Mouse (Mus musculus): ENCODE data around the gene Kif18b. TPM values are rescaled to one million over a fixed set of nuclear protein-coding genes. Genes with fewer than 3 reads are reported as not detected.

The Kif18b gene
- polyA plus RNA-seq, 1 experiment = 0.40 TPM

DNA sequence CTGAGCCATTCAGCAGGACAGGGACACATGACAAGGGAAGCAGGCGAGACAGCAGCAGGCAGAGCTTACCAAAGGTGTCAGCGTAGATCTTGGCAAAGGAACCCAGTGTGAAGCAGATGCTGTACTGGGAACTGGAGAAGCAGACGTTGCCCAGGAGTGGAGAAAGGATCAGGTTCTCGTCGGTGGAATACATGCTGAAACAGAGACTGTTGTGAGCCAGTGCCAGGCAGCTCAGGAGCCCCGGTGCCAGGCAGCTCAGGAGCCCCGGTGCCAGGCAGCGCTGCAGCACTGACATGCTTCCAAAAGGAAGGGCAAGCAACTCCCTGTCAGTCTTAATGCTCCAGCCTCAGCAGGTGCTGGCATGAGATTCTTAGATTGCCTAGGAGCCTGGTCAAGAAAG lies 65.0 kb downstream of the Kif18b start:
- TF ChIP-seq POLR2A (IDR thresholded peaks at IDR 0.05; ENCODE audit: extremely low read depth, insufficient read depth, low read length) (no peak), CTCF (IDR thresholded peaks at IDR 0.05; ENCODE audit: extremely low read depth, insufficient read depth, low read length) (no peak)
- Histone ChIP-seq H3K4me1 (ENCODE audit: control insufficient read depth, insufficient read depth, low read length) (peaks cover 2% of the 10 kb centered on the region; the same call in 1 of the 2 replicates), H3K4me3 (ENCODE audit: insufficient read depth, low read length) (no peak overlapping the region), H3K27ac (ENCODE audit: insufficient read depth, low read length) (no peak overlapping the region)

DNA sequence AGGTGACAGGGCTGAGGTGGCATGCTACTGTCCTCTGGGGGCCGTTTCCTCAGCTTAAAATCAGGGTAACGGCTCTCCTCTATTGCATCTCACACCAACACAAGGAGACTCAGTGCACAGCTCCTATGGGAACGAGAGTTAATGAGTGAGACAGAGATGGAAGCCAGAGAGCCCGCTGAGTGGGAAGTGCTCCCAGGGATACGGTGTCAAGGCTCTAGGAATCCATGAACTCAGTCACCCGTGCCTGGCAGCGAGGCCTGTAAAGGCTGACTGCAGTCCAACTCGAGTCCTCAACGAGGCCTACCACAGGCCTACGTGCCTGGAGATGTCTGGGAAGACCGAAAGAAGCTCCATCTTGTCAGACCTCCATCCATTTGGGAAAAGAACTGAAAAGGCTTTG lies 66.0 kb downstream of the Kif18b start:
- H3K4me3 ChIP-seq (ENCODE audit: insufficient read depth, low read length) = no peak overlapping the region
- no peak for TF ChIP-seq POLR2A (IDR thresholded peaks at IDR 0.05; ENCODE audit: extremely low read depth, insufficient read depth, low read length)
- TF ChIP-seq CTCF (IDR thresholded peaks at IDR 0.05; ENCODE audit: extremely low read depth, insufficient read depth, low read length) = no peak

DNA sequence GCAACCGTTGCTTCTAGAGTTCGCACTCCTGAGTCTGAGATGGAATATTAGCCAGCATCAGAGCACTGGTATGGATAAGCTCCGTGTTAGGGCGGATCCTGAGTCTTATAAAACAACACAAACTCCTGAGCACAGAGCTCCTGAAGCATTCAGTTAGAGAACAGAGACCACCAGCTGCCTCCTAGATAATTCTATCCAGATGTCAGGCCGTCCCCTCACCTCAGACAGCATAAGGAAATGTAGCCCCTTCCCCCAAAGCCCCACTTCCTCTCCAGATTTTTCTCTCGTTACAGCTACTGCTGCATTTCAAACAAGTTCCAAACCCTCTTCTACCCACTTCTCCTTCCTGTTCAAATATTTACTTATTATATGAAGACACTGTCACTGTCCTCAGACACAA lies 69.0 kb downstream of the Kif18b start:
- Histone ChIP-seq H3K4me1 (ENCODE audit: control insufficient read depth, insufficient read depth, low read length) (peaks cover 2% of the 10 kb centered on the region; the same call in 1 of the 2 replicates), H3K4me3 (ENCODE audit: insufficient read depth, low read length) (no peak overlapping the region), H3K27ac (ENCODE audit: insufficient read depth, low read length) (no peak overlapping the region)
- no peak for TF ChIP-seq CTCF (IDR thresholded peaks at IDR 0.05; ENCODE audit: extremely low read depth, insufficient read depth, low read length)
- TF ChIP-seq POLR2A (IDR thresholded peaks at IDR 0.05; ENCODE audit: extremely low read depth, insufficient read depth, low read length) = no peak

More for the DNA sequence above, 66.0 kb downstream of the Kif18b start:
- Histone ChIP-seq H3K27ac (ENCODE audit: insufficient read depth, low read length) (no peak overlapping the region), H3K4me1 (ENCODE audit: control insufficient read depth, insufficient read depth, low read length) (peaks cover 2% of the 10 kb centered on the region; the same call in 1 of the 2 replicates)

Other genes starting within 250 kb of the Kif18b start
- 24.4 and 24.7 TPM in 2 replicates for gene Ccdc43, start 227.3 kb downstream of the Kif18b start, polyA plus RNA-seq (2012; rRNA removed)
- 101 and 118 TPM in 2 replicates for gene Adam11, start 163.7 kb downstream of the Kif18b start, polyA plus RNA-seq (2012; rRNA removed)
- 7.6 and 8.2 TPM in 2 replicates for gene Gjc1, start 105.4 kb downstream of the Kif18b start, polyA plus RNA-seq (2012; rRNA removed)
- gene Higd1b, start 89.3 kb downstream of the Kif18b start, polyA plus RNA-seq (2012; rRNA removed) = 11.5 and 12.3 TPM in 2 replicates
- 94.0 and 101 TPM in 2 replicates for gene Eftud2, start 44.1 kb downstream of the Kif18b start, polyA plus RNA-seq (2012; rRNA removed)
- gene Ccdc103, start 43.9 kb downstream of the Kif18b start, polyA plus RNA-seq (2012; rRNA removed) = 3.0 and 3.6 TPM in 2 replicates
- gene Fam187a, start 40.0 kb downstream of the Kif18b start, polyA plus RNA-seq (2012; rRNA removed) = 0.13 TPM in 2 replicates
- 179 and 186 TPM in 2 replicates for gene Gfap, start 24.2 kb downstream of the Kif18b start, polyA plus RNA-seq (2012; rRNA removed)
- 15.3 and 15.8 TPM in 2 replicates for gene C1ql1, start 21.6 kb upstream of the Kif18b start, polyA plus RNA-seq (2012; rRNA removed)
- 74.3 and 77.1 TPM in 2 replicates for gene Nmt1, start 103.1 kb upstream of the Kif18b start, polyA plus RNA-seq (2012; rRNA removed)
- gene Dcakd, start 103.2 kb upstream of the Kif18b start, polyA plus RNA-seq (2012; rRNA removed) = 57.4 and 59.6 TPM in 2 replicates
- gene Plcd3, start 176.5 kb upstream of the Kif18b start, polyA plus RNA-seq (2012; rRNA removed) = 17.1 and 21.1 TPM in 2 replicates
- 40.7 and 46.3 TPM in 2 replicates for gene Acbd4, start 176.6 kb upstream of the Kif18b start, polyA plus RNA-seq (2012; rRNA removed)
- gene Hexim1, start 191.1 kb upstream of the Kif18b start, polyA plus RNA-seq (2012; rRNA removed) = 22.6 and 22.9 TPM in 2 replicates
- 10.7 and 11.9 TPM in 2 replicates for gene Hexim2, start 207.3 kb upstream of the Kif18b start, polyA plus RNA-seq (2012; rRNA removed)
- gene Fmnl1, start 246.0 kb upstream of the Kif18b start, polyA plus RNA-seq (2012; rRNA removed) = 125 and 133 TPM in 2 replicates

Measured in cortical plate, adult 2 months (tissue).